Comparison of ENCODE assay signal across 17 mouse cellular contexts in the genomic region with DNA sequence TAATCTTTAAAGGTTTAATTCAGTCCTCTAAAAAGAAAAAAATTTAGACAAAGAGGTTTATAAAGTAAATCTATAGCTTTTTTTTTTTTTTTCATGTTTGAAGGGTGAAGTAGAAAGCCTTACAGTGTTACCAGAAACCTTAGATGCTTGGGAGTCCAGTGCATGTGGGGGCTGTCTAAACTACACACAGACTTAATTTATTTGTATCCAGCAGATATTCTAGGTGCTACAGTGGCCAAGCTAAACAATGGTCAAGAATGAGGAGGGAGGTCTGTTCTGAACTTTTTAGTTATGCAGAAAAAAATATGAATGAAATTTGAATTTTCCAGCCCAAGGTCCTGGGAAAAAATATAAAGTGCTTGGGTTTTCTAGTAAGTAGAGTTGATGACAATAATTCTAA. TPM values are rescaled to one million over a fixed set of nuclear protein-coding genes. Genes with fewer than 3 reads are reported as not detected.
"Had no signal": no experiment of that assay in that cellular context is flagged by ENCODE, and none has a peak within 500 bp of the region (broad histone marks: within the 10 kb centered on the region; RNA-seq: fewer than 3 reads in every experiment).

No protein-coding gene starts in this region.

- H3K4me3 ChIP-seq: neural tube, embryonic 13.5 days; neural tube, embryonic 15.5 days; stomach, embryonic 15.5 days had no signal

- H3K4me2 ChIP-seq: neural tube, embryonic 13.5 days; neural tube, embryonic 15.5 days; stomach, embryonic 15.5 days had no signal

- H3K9ac ChIP-seq: neural tube, embryonic 13.5 days; neural tube, embryonic 15.5 days; stomach, embryonic 15.5 days had no signal

- H3K27ac ChIP-seq: neural tube, embryonic 13.5 days; neural tube, embryonic 15.5 days; stomach, embryonic 15.5 days; stomach, postnatal 0 days had no signal

- H3K27me3 ChIP-seq: neural tube, embryonic 13.5 days; neural tube, embryonic 15.5 days; stomach, embryonic 15.5 days had no signal

- H3K4me1 ChIP-seq: neural tube, embryonic 13.5 days; neural tube, embryonic 15.5 days; stomach, embryonic 15.5 days had no signal

- DNase-seq: retina, postnatal 1 day; right cerebral cortex, adult 18-20 months; right cerebral cortex, postnatal 14 days; right cerebral cortex, postnatal 25 days; right cerebral cortex, postnatal 4 days; spleen, adult 18-20 months; thymus, adult 18-20 months; thymus, adult 2 months; thymus, postnatal 14 days; thymus, postnatal 25 days; thymus, postnatal 36 days; thymus, postnatal 4 days had no signal

- H3K36me3 ChIP-seq: neural tube, embryonic 15.5 days had no signal

- H3K9me3 ChIP-seq: neural tube, embryonic 13.5 days; neural tube, embryonic 15.5 days; stomach, embryonic 15.5 days had no signal

RNA-seq across cellular contexts. Expression of a gene that starts 52.7 kb away (rescaled TPM):
- polyA plus RNA-seq: small intestine, adult 2 months had no signal
